Mouse (Mus musculus): ENCODE data around the gene Klc1.

- TF ChIP-seq TCF12 (IDR thresholded peaks at IDR 0.05; ENCODE audit: insufficient read depth, poor library complexity, severe bottlenecking) (no peak), POLR2A (IDR thresholded peaks at IDR 0.05; ENCODE audit: insufficient read length, low read depth) (no peak), CEBPB (IDR thresholded peaks at IDR 0.05; ENCODE audit: insufficient read depth, poor library complexity, severe bottlenecking) (no peak), REST (IDR thresholded peaks at IDR 0.05; ENCODE audit: insufficient read depth, insufficient read length) (no peak), MAX (IDR thresholded peaks at IDR 0.05; ENCODE audit: low read depth) (no peak), USF1 (IDR thresholded peaks at IDR 0.05; ENCODE audit: low read depth) (no peak), POLR2AphosphoS2 (IDR thresholded peaks at IDR 0.05; ENCODE audit: insufficient read length, low read depth) (no peak)
These were observed 54.6 kb downstream of the Klc1 start for GRCm38 (mm10) chr12:111813111-111813765.

All from myocyte (in vitro differentiated cells).